Mouse (Mus musculus) spleen, postnatal 14 days (tissue): Measurements from ENCODE around the gene Xylt1.
A peak's percentile ranks its signal among the peaks of the same experiment; 100 is the strongest.

Source experiments
- DNase-seq, 2 experiments: peaks; one replicate each; pipeline ENCODE4 v3.0.0; 2021 to 2022; ENCODE audit warnings: low spot score in 2 of 2

Xylt1 gene

DNA sequence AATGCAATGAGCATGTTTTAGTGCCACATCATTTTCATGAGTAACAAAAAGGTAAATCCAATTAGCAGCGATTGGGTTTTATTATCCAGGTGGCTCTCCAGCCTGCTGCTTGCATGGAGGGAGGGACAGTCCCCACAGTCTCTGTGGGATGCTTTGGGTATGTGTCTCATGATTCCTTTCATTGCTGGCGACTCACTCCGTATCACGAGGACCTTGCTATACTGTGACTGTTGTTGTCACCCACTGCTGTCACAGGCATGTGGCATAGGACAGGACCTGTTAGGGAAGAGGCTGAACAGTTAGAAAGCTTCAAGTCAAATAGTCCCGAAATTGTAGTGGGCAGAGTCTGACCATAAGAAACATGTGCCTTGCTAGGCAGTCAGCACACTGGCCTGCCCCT is 234.1 kb downstream of the Xylt1 start:
- DNase-seq, result no peak

DNA sequence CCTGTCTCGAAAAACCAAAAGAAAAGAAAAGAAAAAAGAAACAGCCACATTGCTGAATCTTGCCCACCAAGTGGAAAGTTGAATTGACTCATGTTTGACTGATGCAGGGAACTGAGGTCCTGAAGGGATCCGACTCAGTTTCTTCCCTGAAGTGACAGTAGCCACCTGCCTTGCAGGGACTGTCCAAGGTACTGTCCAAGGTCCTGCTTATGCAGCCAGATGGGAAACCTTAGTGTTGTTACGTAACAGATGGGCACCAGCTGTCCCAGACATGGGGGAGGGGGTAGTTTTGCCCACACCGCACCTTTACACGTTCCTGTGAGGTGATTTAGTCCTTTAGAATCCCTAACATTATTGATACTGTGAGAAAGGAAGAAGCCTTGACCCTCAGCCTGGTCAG is 235.5 kb downstream of the Xylt1 start:
- no peak for DNase-seq

DNA sequence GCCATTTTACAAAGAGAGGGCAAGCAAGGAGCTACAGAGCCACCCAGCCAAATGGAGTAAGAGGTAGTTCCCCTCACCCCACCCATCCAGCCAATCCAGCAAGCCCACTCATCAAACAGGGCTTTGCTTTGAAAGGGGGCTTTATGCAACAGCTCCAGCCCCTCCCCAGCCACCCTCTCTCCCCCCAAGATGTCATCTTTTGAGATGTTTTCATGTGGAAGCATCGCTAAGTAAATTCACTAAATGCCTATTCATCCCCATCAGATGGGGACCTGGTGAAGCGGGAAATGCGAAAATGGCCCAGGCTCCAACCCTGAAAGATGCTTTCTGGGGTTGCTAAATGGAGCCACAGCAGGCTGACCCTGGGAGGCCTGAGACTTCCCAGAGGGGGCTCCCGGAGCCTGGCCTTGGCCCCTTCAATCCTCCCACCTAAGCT is 238.0 kb downstream of the Xylt1 start:
- DNase-seq, result no peak

DNA sequence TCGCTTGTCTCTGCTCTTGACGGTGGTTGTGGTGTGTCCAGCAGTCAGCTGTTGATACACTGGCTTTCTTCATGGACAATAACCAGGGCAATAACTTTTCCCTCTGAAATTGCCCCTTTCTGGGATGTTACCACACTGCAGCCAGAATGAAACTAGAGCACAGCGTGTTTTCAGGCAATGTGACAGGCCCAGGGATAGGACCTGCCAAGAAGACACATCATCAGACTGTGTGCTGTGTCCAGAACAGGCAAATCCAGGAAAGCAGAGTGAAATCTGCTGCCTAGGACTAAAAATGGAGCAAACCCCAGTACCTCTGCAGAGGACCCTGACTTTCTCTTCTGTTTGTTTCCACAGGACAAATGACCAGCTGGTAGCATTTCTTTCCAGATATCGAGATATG is 240.8 kb downstream of the Xylt1 start:
- no peak for DNase-seq

DNA sequence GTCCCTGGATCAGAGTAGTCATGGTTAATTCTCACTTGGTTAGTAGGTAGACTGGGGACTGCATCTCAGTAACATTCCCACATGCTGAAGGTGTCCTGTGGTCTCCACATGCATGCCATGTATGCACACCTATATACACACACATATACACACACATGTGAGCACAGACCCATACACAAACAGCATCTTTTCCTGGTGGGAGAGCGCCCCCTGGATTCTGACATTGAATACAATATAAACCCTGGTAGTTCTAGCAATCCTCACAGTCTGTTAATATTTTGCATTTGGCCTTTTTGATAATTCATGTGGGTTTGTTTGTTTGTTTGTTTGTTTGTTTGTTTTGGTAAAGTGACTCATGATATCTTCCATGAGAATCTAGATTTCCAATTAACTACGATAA is 242.0 kb downstream of the Xylt1 start:
- DNase-seq, result peak; percentile 24 to 43

DNA sequence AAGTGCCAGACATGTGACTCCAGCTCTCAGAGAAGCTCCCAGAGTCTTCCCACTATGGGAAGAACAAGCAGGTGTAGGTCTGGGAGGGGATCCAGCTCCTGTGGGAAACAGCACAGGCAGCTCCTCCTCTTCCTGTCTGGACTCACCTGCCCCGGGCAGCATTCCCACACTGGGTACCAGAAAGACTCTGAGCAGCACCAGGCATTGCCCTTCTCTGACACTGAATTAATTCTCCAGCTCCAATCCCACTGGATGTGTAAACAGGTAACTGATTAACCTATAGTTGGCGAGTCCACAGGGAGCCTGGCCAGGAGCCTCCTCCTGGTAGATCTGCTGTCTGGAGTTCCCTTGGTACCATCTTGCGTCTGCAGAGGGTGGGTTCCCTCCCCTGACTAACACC is 248.0 kb downstream of the Xylt1 start:
- DNase-seq, result no peak

DNA sequence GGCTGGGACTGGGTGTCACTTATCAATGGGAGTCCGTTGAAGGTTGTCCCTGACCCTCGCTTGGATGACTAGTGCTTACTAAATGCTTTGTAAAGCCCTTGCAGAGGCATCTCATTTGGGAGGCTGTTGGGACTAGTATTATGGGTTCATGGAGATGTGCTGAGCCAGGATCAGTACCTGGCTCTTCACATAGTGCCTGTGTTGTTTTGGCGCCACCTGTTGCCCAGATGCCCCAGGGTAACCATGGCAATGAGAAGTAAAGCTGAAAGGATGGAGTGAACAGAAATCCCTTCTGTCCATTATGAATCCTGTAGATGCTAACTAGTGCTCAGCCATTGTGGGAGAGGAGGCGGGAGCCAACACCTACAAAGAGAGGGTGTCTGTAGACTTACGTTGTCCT is 249.9 kb downstream of the Xylt1 start:
- peak in 1 of 2 experiments; percentile 38 for DNase-seq

DNA sequence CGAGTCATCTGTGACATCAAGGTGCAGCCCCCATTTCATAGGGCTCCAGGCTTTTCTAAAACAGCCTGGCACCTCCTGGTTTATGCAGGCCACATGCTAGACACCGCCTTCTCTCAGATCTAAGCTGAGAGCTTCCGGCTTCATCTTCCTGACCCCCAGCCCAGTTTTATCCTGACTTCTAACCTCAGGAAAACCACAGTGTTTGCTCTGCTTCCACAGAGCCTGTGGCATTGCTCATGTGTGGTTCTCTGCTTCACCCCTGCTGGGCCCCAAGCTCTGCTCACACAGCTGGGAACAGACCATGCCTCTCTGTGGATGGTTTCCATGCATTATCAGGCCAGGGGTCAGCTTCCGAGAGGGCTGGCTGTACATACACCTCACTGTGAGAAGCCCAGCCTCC is 254.8 kb downstream of the Xylt1 start:
- no peak for DNase-seq

DNA sequence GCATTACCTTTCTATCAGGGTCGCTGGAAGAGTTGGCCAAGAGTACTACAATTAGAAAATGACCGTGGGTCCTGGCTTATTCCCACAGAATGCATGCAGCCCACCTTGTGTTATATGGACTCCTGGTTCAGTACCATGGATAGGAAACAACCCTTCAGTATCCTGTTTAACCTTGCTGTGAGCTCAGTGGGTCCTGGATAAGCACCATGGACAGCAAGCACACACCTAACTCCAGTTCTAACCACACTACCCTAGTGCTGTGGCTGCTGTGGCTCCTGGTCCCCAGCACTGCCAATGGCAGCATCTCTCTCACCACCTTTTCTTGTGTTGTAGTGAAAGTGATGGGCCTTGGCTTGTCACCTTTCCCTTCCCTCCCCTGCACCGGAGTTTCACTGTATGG is 255.9 kb downstream of the Xylt1 start:
- DNase-seq, result no peak

DNA sequence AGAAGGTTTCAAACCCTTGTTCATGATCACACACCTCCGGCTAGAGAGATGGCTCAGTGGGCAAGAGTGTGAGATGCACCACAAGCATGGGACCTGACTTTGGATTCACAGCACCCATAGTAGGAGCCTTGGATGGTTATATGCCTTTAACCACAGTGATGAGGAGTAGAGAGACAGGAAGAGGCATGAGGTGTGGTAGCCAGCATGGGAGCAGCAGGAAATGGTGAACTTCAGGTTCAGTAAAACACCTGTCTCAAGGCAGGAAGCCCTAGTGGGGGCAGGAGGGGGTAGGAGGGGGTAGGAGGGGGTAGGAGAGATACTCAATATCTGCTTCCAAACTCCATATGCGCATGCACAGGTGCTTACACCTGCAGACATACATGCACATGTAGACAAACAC is 257.2 kb downstream of the Xylt1 start:
- no peak for DNase-seq

DNA sequence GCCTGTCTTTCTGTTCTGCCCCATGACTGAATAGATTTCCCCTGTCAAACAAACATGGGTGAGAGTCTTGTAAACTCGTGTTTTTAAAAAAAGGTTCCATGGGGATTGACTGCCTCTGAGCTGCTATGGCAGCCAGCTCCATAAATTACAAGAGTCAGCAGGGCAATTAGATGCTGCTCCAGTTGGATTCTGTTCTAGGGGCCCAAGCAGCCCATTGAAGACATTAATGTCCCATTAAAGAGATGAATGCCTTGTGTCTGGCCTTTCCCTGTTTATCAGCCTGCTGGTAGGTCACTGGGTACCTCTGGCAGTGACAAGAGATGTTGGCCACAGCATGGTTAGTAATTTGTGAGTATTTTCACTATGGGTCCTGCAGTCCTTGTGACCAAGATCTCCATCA is 271.9 kb downstream of the Xylt1 start:
- no peak for DNase-seq

DNA sequence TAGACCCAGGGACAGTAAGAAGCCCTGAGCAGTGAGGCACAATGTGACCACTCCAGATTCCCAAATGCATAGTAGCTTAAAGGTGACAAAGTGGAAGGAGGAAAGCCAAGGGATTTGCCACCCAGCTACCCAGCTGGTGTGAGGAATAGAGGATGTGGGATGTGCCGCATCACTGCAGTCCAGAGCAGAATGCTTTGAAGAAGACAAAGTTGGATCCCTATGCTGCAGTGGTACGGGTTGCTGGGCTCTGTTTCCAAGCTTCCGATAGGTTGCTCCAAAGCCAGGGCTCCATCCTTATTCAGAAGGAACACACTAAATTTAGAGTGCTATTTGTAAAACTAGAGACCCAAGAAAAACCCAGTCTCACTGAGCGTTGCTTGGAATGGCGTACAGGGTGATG is 275.0 kb downstream of the Xylt1 start:
- DNase-seq, result no peak

DNA sequence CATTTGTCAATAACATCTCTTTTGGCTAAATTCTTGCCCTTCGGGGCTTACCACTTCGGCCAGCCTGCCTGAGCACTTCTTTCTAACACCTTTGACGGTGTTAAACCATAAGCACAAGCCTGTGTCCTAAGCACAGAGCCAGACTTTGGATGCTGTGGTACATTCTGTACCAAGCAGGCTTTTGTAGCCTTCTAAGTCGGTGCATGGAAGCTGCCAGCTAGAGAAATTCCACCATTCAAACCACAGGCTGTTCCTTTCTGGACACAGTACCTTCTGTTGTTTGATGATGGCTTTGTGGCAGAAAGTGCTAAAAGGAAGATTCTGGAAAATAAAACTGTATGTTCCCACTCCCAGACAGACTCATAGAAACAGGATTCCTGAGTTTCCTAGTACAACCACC is 277.4 kb downstream of the Xylt1 start:
- DNase-seq, result no peak

DNA sequence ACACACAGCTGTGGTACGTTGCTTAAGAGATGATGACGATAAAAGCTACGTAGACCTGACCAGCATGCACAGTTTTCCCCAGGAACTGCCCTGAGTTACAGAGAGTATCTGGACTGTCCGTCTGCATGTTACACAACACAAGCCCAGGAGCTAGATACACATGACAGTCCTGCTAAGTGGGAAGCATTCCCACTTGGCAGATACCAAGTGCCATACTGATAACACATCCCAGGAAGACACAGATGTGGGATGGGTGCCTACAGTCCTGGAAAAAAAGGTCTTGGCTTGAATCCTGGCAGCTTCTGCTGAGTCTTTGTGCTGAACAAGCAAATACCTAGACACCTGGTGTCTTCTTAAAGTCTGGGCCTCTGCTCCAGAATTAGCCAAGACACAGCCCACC is 278.0 kb downstream of the Xylt1 start:
- no peak for DNase-seq

DNA sequence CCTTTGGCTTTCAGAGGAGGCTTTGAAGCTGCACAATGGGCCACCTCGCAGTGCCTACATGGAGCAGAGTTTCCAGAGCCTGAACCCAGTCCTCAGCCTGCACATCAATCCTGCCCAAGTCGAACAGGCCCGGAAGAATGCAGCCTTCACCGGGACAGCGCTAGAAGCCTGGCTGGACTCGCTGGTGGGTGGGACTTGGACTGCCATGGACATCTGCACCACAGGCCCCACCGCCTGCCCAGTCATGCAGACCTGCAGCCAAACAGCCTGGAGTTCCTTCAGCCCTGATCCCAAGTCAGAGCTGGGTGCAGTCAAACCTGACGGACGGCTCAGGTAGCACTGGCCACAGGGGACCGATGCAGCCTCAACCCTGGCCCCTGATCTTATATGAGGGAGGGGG is 286.5 kb downstream of the Xylt1 start:
- DNase-seq, result no peak

DNA sequence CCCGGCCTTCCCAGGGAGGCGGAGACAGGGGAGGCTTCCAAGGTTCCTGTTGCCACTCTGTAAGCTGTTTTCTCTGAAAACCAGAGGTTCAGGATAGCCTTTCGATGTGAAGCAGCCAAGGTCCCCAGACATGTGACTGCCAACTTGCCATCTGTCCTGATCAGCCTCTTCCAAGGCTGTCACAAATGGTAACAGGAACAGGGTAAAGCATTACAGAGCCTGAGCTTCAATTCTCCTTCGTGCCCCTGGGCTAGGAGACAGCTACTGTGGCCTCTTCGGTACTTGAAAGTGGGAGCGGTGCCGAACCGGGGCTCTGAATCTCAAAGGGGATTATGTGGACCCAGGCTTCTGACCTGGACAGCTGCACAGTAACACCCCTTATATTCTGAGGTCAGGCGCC is 287.4 kb downstream of the Xylt1 start:
- no peak for DNase-seq

DNA sequence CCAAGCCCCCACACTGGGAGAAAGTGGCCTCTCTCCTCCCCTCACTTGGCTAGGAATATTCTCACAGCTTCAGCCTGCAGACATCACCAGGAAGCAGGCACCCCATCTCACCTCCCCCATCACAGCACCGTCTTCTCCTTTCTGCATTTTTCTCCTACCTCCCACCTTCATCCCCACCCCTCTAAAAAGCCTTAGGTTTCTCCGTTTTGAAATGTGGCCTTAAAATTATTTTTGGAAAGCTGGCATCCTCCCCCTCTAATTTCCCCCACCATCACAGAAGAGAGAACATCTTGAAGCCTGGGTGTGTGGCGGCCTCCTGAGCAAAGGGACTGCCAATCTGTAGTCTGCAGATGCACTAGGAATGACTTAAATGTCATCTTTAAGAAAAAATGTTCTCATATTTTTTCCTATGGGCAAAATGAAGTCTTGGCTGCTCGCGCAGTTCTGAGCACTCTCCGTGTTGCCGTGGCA is 291.4 kb downstream of the Xylt1 start:
- no peak for DNase-seq

DNA sequence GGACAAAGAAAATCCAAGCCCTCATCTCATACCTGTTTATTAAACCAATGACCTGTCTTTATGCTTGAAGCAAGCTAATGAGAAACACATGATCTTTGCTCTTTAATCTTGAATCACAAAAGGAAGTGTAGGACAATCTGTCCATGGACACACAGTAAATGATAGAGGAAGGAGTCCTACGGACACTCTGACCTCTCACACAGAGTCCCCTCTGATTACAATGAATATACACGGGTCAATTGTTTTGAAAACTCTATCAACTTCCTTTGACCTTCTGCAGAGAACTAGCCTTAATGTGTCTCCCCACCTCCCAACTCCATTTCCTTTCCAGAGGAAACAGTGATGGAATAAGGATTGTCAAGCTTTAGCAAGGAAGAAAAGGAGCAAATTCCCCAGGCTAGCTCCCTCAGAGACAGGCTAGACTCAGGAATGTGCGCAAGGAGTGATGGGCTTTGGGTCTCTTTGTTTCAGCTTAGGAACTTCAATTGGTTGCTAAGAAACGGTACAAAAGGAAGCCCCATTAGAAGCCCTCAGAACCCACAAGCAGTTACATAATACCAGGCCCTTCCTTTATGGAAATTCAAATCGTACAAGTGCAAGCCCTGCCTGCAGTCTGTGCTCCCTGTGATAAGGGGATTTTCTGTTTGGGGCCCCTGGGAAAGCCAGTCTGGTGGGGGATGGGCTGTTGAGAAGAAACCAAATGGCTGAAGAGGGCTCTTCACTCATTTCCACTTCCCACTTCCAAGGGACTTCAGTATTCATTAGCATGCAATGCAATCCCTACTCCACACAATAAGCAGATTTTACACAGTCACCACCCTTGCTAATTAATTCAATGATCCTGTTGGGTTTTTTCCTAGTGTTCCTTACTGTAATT is 305.6 kb downstream of the Xylt1 start:
- DNase-seq, result no peak

DNA sequence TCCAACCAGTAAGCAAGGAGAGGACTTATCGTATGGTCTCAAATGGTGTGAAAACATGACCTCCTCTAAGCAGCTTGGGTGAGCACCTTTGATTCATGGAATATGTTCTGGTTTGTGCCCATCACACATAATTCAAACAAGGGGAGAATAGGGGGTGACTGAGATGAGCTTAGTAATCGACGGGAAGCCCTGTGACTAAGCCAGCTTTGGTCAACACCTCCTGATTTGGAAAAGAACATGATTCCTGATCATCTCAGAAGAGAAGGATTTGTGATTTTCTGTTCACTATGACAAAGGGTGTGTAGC is 306.2 kb downstream of the Xylt1 start:
- no peak for DNase-seq

DNA sequence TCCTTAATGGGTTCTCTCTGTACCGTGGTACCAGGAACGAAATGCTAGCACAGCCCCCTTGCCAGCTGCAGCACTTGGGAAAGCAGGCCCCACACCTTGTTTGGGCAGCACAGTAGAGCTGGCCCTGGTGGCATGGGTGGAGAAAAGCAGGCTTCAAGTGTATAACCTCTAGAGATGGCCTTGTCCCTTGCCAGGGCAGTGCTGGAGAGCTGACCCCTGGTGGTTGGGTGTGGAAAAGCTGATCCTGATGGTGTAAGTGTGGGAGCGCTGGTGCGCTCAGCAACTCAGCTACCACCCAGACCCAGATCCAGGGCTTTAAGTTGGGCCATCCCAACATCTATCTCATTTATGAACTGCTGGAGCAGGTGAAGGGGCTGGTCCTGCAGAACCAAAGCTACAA is 314.8 kb downstream of the Xylt1 start:
- DNase-seq, result no peak

DNA sequence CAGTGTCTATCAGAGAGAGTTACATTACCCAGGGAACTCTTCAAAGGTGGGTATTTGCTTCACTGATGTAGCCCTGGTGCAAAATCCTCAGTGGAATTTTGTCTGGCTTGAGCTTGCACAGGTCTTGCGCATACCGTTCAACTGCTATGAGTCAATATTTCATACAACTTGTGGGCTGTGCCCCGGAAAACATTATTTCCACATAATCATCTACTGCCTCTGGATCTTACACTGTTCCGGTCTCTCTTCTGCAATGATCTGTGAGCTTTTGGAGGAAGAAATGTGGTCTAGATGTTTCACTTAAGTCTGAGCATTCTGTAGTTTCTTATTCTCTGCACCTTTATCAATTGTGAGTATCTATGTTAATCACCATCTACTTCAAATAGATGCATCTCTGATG is 316.9 kb downstream of the Xylt1 start:
- no peak for DNase-seq

DNA sequence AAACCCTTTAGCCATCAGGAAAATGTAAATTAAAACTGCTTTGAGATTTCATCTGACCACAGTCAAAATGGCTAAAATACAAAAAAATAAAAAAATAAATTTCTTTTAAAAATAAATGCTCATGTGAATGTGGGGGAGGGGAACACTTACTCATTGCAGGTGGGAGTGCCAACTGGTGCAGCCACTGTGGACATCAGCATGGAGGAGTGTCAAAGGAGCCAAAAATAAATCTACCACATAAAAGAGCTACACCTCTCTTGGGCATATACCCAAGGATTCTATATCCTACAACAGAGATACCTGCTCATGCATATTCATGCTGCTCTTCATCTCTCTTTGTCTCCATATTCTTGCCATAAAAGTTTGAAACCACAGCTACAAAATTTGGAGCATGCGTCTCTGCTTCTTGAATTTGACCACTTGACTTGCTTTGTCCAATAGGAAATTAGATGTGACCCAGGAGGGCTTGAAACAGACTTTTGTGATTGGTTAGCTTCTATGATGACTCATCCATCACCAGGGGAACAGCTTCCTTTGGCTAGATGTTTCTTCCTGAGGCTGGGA is 317.9 kb downstream of the Xylt1 start:
- DNase-seq, result no peak

DNA sequence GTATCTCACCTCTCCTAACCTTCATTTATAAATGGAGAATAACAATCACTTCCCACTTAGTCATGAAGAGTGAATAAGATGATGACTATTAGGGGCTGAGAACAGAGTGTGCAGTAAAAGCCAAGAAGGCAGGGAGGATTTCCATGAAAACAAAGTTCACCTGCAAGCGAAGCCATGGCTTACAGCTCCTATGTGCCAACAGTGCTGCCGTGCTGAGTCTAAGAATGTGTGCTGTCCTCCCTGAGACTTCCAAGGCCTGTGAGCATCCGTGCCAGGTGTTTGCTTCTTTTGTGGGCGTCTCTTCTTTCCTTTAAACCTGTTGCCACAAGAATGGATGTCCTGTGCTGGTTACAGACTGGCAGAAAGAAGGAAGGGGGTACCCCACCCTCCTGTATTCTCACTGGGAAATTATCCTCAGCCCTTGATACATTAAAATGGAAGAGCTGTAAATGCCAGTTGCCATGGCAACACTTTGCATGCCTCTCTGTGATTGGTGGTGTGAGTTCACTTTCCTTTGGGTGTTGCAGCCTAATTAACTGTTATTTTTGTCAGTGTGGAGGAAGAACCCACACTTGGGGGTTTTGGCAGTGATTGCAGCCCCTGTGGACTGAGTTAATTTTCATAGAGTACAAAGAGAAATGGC is 318.7 kb downstream of the Xylt1 start:
- DNase-seq, result no peak
